Mouse (Mus musculus): Measurements from ENCODE around the gene Pate4. TPM values are rescaled to one million over a fixed set of nuclear protein-coding genes. Genes with fewer than 3 reads are reported as not detected.

Gene Pate4
- polyA plus RNA-seq (2015; fragmentation: Nextera tagmentation; extraction: Ambion mirVana): not detected in 2 replicates

GRCm38 (mm10) chr9:35611841-35612240 lies at the start of gene Pate4:
TSS of gene Pate4 (minus strand) at chr9:35611941.

GRCm38 (mm10) chr9:35648102-35648501 lies 36.4 kb upstream of the Pate4 start, which contains the start of gene Pate3:
TSS of gene Pate3 (minus strand) at chr9:35648202.

GRCm38 (mm10) chr9:35569571-35570534 lies 41.9 kb downstream of the Pate4 start, which contains the start of the genes Pate2 and Hyls1:
TSS of gene Pate2 (plus strand) at chr9:35570284.
TSS of gene Hyls1 (minus strand) at chr9:35570398.

GRCm38 (mm10) chr9:35558257-35559008 lies 53.3 kb downstream of the Pate4 start, which contains the start of the genes Ddx25 and Pus3:
TSS of gene Ddx25 (minus strand) at chr9:35558528.
TSS of gene Pus3 (plus strand) at chr9:35558595.

Other genes with a start within 250 kb of the Pate4 start
- gene Cdon, start 190.8 kb downstream of the Pate4 start, polyA plus RNA-seq (2015; fragmentation: Nextera tagmentation; extraction: Ambion mirVana): 4.7 and 5.3 TPM in 2 replicates
- not detected in 2 replicates for gene Gm1113, start 93.7 kb downstream of the Pate4 start, polyA plus RNA-seq (2015; fragmentation: Nextera tagmentation; extraction: Ambion mirVana)
- gene Ddx25, start 53.4 kb downstream of the Pate4 start, polyA plus RNA-seq (2015; fragmentation: Nextera tagmentation; extraction: Ambion mirVana): 0.37 and 0.44 TPM in 2 replicates
- 9.1 and 9.9 TPM in 2 replicates for gene Pus3, start 53.3 kb downstream of the Pate4 start, polyA plus RNA-seq (2015; fragmentation: Nextera tagmentation; extraction: Ambion mirVana)
- 0.28 and 0.59 TPM in 2 replicates for gene Pate2, start 41.7 kb downstream of the Pate4 start, polyA plus RNA-seq (2015; fragmentation: Nextera tagmentation; extraction: Ambion mirVana)
- 3.5 and 4.1 TPM in 2 replicates for gene Hyls1, start 41.5 kb downstream of the Pate4 start, polyA plus RNA-seq (2015; fragmentation: Nextera tagmentation; extraction: Ambion mirVana)
- not detected in 2 replicates for gene Pate3, start 36.3 kb upstream of the Pate4 start, polyA plus RNA-seq (2015; fragmentation: Nextera tagmentation; extraction: Ambion mirVana)
- not detected in 2 replicates for gene Pate1, start 75.4 kb upstream of the Pate4 start, polyA plus RNA-seq (2015; fragmentation: Nextera tagmentation; extraction: Ambion mirVana)
- not detected in 2 replicates for gene Gm17677, start 129.1 kb upstream of the Pate4 start, polyA plus RNA-seq (2015; fragmentation: Nextera tagmentation; extraction: Ambion mirVana)
- gene Gm17727, start 166.2 kb upstream of the Pate4 start, polyA plus RNA-seq (2015; fragmentation: Nextera tagmentation; extraction: Ambion mirVana): not detected in 2 replicates
- not detected in 2 replicates for gene Gm27235, start 178.2 kb upstream of the Pate4 start, polyA plus RNA-seq (2015; fragmentation: Nextera tagmentation; extraction: Ambion mirVana)
- not detected in 2 replicates for gene D730048I06Rik, start 178.2 kb upstream of the Pate4 start, polyA plus RNA-seq (2015; fragmentation: Nextera tagmentation; extraction: Ambion mirVana)
- not detected in 2 replicates for gene 9230110F15Rik, start 232.2 kb upstream of the Pate4 start, polyA plus RNA-seq (2015; fragmentation: Nextera tagmentation; extraction: Ambion mirVana)